Mouse (Mus musculus): ENCODE measurements around the gene Palm3. TPM values are rescaled to one million over a fixed set of nuclear protein-coding genes. Genes with fewer than 3 reads are reported as not detected.

Palm3 gene
- polyA plus RNA-seq (2014; fragmentation: Illumina TruSeq; extraction: RNeasy Lipid Tissue Mini Kit (QIAGEN cat#74804); ENCODE audit: insufficient read depth, low read depth, low replicate concordance) = 0.21 TPM

GRCm38 (mm10) chr8:84021096-84021495, at the start of gene Palm3:
Gene Palm3 (plus strand): TSS chr8:84021471.

DNA sequence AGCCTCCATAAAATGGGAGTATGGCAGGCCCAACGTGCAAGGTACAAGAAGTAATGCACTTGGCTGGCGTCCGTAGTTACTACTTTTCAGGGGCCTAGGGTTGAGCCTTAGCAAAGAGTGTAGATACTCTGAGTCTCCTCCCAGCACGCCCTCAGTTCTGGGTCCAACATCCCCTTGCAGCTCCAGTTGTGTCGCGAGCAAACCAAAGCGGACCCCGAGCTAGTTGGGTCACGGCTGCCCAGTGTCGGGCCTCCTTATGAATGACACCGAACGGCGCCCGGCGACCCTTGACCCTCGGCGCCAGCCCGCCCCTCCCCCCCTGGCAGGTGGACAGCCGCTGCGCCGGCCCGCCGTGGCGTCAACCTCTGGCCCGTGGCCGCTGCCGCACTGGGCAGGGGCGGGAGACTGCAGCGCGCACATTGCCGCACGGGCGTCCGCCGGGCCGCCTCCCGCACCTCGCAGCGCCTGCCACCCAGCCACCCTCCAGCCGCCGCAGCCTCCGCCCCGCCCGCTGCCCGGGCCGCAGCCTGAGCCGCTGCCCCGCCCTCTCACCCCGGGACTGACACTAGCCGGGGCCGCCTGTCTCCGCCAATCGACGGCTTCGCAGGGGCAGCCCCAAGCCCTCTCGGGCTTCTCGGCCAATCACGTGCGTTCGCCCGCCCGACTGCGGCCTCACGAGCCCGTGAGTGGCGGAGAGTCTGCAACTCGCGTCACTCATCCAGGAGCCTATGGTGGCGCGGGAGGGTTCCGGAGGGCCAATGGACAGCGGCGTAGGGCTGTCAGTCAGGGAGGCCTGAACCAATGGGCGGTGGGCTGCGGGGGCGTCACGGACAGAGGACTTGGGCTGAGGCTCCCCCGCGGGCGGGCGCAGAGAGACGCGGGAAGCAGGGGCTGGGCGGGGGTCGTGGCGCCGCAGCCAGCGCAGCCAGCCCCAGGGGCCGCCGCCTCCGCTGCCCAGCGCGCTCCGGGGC, 48.8 kb upstream of the Palm3 start, which contains the start of gene Prkaca:
Gene Prkaca, plus strand, starts transcription at position 844 of the 971 bp plus-strand sequence.

GRCm38 (mm10) chr8:83997511-83998141, 23.6 kb upstream of the Palm3 start, which contains the start of gene Samd1:
Gene Samd1 (plus strand): TSS chr8:83997672.

DNA sequence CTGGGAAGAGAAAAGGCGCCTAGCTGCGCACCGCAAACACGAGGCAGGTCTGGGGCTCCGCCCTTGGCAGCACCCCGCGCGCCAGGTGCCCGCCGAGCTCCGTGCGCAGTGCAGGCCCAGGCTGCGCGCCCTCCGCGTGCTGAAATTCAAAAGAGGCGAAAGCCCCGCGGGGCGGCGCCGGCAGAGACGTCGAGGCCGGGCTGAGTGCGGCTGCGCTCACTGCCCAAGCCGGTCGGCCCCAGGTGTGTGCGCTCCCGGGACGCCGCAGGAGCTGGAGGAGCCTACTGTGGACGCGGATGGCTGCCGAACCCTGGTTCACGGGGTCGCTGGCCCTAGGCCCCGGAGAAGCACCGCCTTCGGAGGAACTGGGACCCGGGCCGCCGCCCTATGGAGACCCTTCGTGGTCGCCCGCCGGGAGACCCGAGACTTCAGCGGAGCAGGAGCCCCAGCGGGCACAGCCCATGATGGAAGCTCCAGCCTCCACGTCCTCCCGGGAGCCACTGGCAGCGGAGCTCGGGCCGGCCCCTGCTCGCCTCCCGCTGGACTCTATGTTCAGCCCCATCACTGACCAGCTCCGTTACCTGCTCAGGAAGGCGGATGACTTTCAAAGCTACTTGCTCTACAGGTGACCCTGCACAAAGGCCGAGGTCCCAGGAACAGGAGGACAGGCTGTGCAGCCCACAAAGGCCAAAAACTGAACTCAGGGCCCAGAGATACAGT, 19.8 kb upstream of the Palm3 start, which contains the start of gene 1700067K01Rik:
Gene 1700067K01Rik, plus strand, starts transcription at position 222 of the 720 bp plus-strand sequence.

DNA sequence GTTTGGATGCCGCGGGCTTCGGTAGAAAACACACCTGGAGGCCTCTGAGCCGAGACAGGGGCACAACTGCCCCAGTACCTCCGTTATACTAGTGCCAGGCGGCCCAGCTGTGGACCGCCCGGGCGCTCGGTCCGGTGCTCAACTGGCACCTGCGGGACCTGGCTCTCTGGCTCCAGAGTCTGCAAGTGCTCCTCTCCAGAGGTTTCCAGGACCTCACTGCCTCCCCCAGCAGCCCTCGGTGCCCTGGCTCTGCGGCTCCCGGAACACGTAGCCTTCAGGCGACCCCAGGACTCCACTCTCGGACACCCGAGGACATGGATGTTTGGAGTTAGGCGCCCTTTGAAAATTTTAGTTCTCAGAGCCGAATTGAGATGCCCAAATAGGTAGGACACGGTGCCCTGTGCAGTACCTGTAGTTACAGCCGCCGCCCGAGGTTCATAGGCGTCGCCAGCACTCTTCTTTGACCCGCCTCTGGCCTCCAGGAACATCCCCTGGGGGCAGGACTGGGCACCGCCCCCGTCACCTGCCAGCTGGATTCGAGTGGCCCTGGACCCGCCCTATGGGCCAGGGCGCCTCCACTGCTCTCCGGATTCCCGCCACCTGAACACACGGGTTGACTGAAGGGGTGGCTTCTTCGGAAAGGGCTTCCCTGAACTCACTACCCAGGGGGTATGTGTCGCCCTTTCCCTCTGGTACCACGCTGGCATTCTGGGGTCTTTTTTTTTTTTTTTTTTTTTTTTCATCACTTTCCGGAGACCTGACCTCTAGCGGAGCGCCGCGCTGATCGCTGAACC, 9.4 kb upstream of the Palm3 start, which contains the start of gene 2210011C24Rik:
Gene 2210011C24Rik, minus strand, starts transcription at position 467 of the 794 bp plus-strand sequence.

GRCm38 (mm10) chr8:84042066-84042947, 21.0 kb downstream of the Palm3 start, which contains the start of gene Il27ra:
Gene Il27ra (minus strand): TSS chr8:84042589.

GRCm38 (mm10) chr8:84044900-84045299, 23.6 kb downstream of the Palm3 start, which contains the start of gene Rln3:
Gene Rln3 (minus strand): TSS chr8:84045000.

GRCm38 (mm10) chr8:84065037-84065436, 43.8 kb downstream of the Palm3 start, which contains the start of gene Gm10643:
Gene Gm10643 (minus strand): TSS chr8:84065137.

DNA sequence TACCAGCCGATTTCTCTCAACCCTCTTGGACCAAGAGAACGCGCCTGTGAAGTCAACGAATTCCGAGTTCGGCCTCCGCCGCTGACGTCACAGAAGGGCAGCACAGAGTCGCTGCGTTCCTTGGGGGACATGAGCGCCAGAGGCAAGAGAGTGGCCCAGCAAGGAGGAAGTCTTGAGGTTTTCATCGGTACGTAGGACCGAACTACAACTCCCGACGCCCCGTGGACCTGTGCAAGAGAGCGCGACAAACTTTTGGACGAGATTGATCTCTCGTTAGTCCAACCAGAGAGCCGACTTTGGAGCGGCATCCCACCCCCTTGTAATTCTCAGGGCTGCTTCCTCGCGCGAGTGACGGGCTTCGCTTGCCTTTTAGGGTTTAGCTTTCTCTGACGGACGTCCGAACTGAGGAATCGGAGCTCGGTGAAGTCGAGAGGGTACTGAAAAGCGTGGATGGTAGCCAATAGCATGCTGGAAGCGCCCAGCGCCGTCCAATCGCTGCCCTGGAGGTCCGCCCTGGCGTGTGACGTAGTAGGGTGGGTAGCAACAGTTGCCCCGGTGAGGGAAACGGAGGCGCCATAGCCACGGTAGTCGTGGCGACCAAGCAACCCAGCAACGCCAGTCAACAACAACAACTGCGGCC, 45.1 kb downstream of the Palm3 start, which contains the start of gene Rfx1:
Gene Rfx1, plus strand, starts transcription at position 544 of the 640 bp plus-strand sequence.

Other genes starting within 250 kb of the Palm3 start
- 6.6 TPM for gene Adgrl1, start 121.4 kb upstream of the Palm3 start, polyA plus RNA-seq (2014; fragmentation: Illumina TruSeq; extraction: RNeasy Lipid Tissue Mini Kit (QIAGEN cat#74804); ENCODE audit: insufficient read depth, low read depth, low replicate concordance)
- gene Gm10644, start 66.3 kb upstream of the Palm3 start, polyA plus RNA-seq (2014; fragmentation: Illumina TruSeq; extraction: RNeasy Lipid Tissue Mini Kit (QIAGEN cat#74804); ENCODE audit: insufficient read depth, low read depth, low replicate concordance) = 0.99 TPM
- 1.9 TPM for gene Asf1b, start 66.0 kb upstream of the Palm3 start, polyA plus RNA-seq (2014; fragmentation: Illumina TruSeq; extraction: RNeasy Lipid Tissue Mini Kit (QIAGEN cat#74804); ENCODE audit: insufficient read depth, low read depth, low replicate concordance)
- gene Prkaca, start 48.5 kb upstream of the Palm3 start, polyA plus RNA-seq (2014; fragmentation: Illumina TruSeq; extraction: RNeasy Lipid Tissue Mini Kit (QIAGEN cat#74804); ENCODE audit: insufficient read depth, low read depth, low replicate concordance) = 41.6 TPM
- gene Samd1, start 23.8 kb upstream of the Palm3 start, polyA plus RNA-seq (2014; fragmentation: Illumina TruSeq; extraction: RNeasy Lipid Tissue Mini Kit (QIAGEN cat#74804); ENCODE audit: insufficient read depth, low read depth, low replicate concordance) = 21.5 TPM
- gene 1700067K01Rik, start 20.0 kb upstream of the Palm3 start, polyA plus RNA-seq (2014; fragmentation: Illumina TruSeq; extraction: RNeasy Lipid Tissue Mini Kit (QIAGEN cat#74804); ENCODE audit: insufficient read depth, low read depth, low replicate concordance) = 0.24 TPM
- 15.0 TPM for gene 2210011C24Rik, start 9.3 kb upstream of the Palm3 start, polyA plus RNA-seq (2014; fragmentation: Illumina TruSeq; extraction: RNeasy Lipid Tissue Mini Kit (QIAGEN cat#74804); ENCODE audit: insufficient read depth, low read depth, low replicate concordance)
- gene Il27ra, start 21.1 kb downstream of the Palm3 start, polyA plus RNA-seq (2014; fragmentation: Illumina TruSeq; extraction: RNeasy Lipid Tissue Mini Kit (QIAGEN cat#74804); ENCODE audit: insufficient read depth, low read depth, low replicate concordance) = 4.3 TPM
- 1.1 TPM for gene Rln3, start 23.5 kb downstream of the Palm3 start, polyA plus RNA-seq (2014; fragmentation: Illumina TruSeq; extraction: RNeasy Lipid Tissue Mini Kit (QIAGEN cat#74804); ENCODE audit: insufficient read depth, low read depth, low replicate concordance)
- 0.87 TPM for gene Gm10643, start 43.7 kb downstream of the Palm3 start, polyA plus RNA-seq (2014; fragmentation: Illumina TruSeq; extraction: RNeasy Lipid Tissue Mini Kit (QIAGEN cat#74804); ENCODE audit: insufficient read depth, low read depth, low replicate concordance)
- gene Rfx1, start 45.4 kb downstream of the Palm3 start, polyA plus RNA-seq (2014; fragmentation: Illumina TruSeq; extraction: RNeasy Lipid Tissue Mini Kit (QIAGEN cat#74804); ENCODE audit: insufficient read depth, low read depth, low replicate concordance) = 6.9 TPM
- 11.5 TPM for gene Dcaf15, start 83.3 kb downstream of the Palm3 start, polyA plus RNA-seq (2014; fragmentation: Illumina TruSeq; extraction: RNeasy Lipid Tissue Mini Kit (QIAGEN cat#74804); ENCODE audit: insufficient read depth, low read depth, low replicate concordance)
- gene Podnl1, start 104.5 kb downstream of the Palm3 start, polyA plus RNA-seq (2014; fragmentation: Illumina TruSeq; extraction: RNeasy Lipid Tissue Mini Kit (QIAGEN cat#74804); ENCODE audit: insufficient read depth, low read depth, low replicate concordance) = 0.66 TPM
- gene Cc2d1a, start 126.5 kb downstream of the Palm3 start, polyA plus RNA-seq (2014; fragmentation: Illumina TruSeq; extraction: RNeasy Lipid Tissue Mini Kit (QIAGEN cat#74804); ENCODE audit: insufficient read depth, low read depth, low replicate concordance) = 11.2 TPM
- 0.99 TPM for gene 4930432K21Rik, start 126.6 kb downstream of the Palm3 start, polyA plus RNA-seq (2014; fragmentation: Illumina TruSeq; extraction: RNeasy Lipid Tissue Mini Kit (QIAGEN cat#74804); ENCODE audit: insufficient read depth, low read depth, low replicate concordance)
- gene Nanos3, start 163.7 kb downstream of the Palm3 start, polyA plus RNA-seq (2014; fragmentation: Illumina TruSeq; extraction: RNeasy Lipid Tissue Mini Kit (QIAGEN cat#74804); ENCODE audit: insufficient read depth, low read depth, low replicate concordance) = not detected
- gene Zswim4, start 215.6 kb downstream of the Palm3 start, polyA plus RNA-seq (2014; fragmentation: Illumina TruSeq; extraction: RNeasy Lipid Tissue Mini Kit (QIAGEN cat#74804); ENCODE audit: insufficient read depth, low read depth, low replicate concordance) = 4.6 TPM
- gene D8Ertd738e, start 228.2 kb downstream of the Palm3 start, polyA plus RNA-seq (2014; fragmentation: Illumina TruSeq; extraction: RNeasy Lipid Tissue Mini Kit (QIAGEN cat#74804); ENCODE audit: insufficient read depth, low read depth, low replicate concordance) = 318 TPM
- gene Mri1, start 235.9 kb downstream of the Palm3 start, polyA plus RNA-seq (2014; fragmentation: Illumina TruSeq; extraction: RNeasy Lipid Tissue Mini Kit (QIAGEN cat#74804); ENCODE audit: insufficient read depth, low read depth, low replicate concordance) = 15.2 TPM
- gene Ccdc130, start 248.9 kb downstream of the Palm3 start, polyA plus RNA-seq (2014; fragmentation: Illumina TruSeq; extraction: RNeasy Lipid Tissue Mini Kit (QIAGEN cat#74804); ENCODE audit: insufficient read depth, low read depth, low replicate concordance) = 15.0 TPM